Comparison of ENCODE assay signal across 9 mouse cellular contexts in genomic region chr17:86801213-86801815, GRCm38 (mm10). TPM values are rescaled to one million over a fixed set of nuclear protein-coding genes. Genes with fewer than 3 reads are reported as not detected.
DNase-seq lines count a peak whose midpoint lies in the region; TF ChIP-seq lines count a peak whose summit lies in the region.
"Had no signal": no experiment of that assay in that cellular context is flagged by ENCODE, and none has a peak within 500 bp of the region (broad histone marks: within the 10 kb centered on the region; RNA-seq: fewer than 3 reads in every experiment).

No protein-coding gene starts in this region.

- peak overlapping the region; percentile 37 for H3K4me3 ChIP-seq in E14TG2a.4 (replicated peaks; ENCODE audit: low read length)
- H3K4me3 ChIP-seq in olfactory bulb, adult 2 months (ENCODE audit: insufficient read depth, low read depth, low read length), result no peak overlapping the region
- H3K4me3 ChIP-seq: megakaryocyte, embryonic 14.5 days had no signal

- TF ChIP-seq POLR2A in olfactory bulb, adult 2 months (IDR thresholded peaks at IDR 0.05; ENCODE audit: insufficient read depth, low read depth, low read length), result no peak

- DNase-seq in cerebellum, postnatal 14 days, result peak; percentile 31 to 40
- no peak for DNase-seq in cerebellum, adult 11-12 months
- DNase-seq in heart, adult 9 months (ENCODE audit: low spot score in 2 of 2), result peak; percentile 54 to 65
- peak; percentile 72 for DNase-seq in kidney, adult 9 months
- DNase-seq in spleen, postnatal 36 days (ENCODE audit: low spot score in 2 of 2), result no peak
- no peak for DNase-seq in frontal cortex, postnatal 14 days (ENCODE audit: low spot score in 2 of 2)

- peak overlapping the region; percentile 3; the same call in 1 of the 2 replicates for H3K27ac ChIP-seq in olfactory bulb, adult 2 months (ENCODE audit: insufficient read depth, low read depth, low read length)

- TF ChIP-seq CTCF in E14TG2a.4 (conservative IDR thresholded peaks at IDR 0.05; ENCODE audit: low read length), result no peak
- TF ChIP-seq CTCF in olfactory bulb, adult 2 months (IDR thresholded peaks at IDR 0.05; ENCODE audit: insufficient read depth, low read depth, low read length), result no peak

- H3K36me3 ChIP-seq in E14TG2a.4 (ENCODE audit: insufficient read depth, low read length), result peaks cover 61% of the 10 kb centered on the region

- 74% methylated on average over 11 of the region's 11 CpGs for WGBS in olfactory bulb, adult 2 months

- H3K4me1 ChIP-seq in E14TG2a.4 (replicated peaks; ENCODE audit: low read depth, low read length), result peaks cover 61% of the 10 kb centered on the region
- peaks cover 18% of the 10 kb centered on the region for H3K4me1 ChIP-seq in olfactory bulb, adult 2 months (ENCODE audit: control insufficient read depth, insufficient read depth, low read length)

- H3K9me3 ChIP-seq in E14TG2a.4 (ENCODE audit: low read length), result no peaks in the 10 kb centered on the region
- H3K9me3 ChIP-seq: megakaryocyte, embryonic 14.5 days had no signal

- no peaks in the 10 kb centered on the region for H3K27me3 ChIP-seq in E14TG2a.4 (ENCODE audit: insufficient read depth, low read length)

RNA-seq across cellular contexts. Expression of gene Epas1, which starts 47.8 kb away (rescaled TPM):
- polyA plus RNA-seq in olfactory bulb, adult 2 months (2012; ENCODE audit: insufficient read depth, insufficient read length, low replicate concordance, missing spikeins), result not detected in 2 replicates

Comparison
In these comparisons a context has a peak if more than half of its experiments do, and no peak if none do; other contexts are left out.
1. DNase-seq: peak in cerebellum, postnatal 14 days (2 of 2), heart, adult 9 months (2 of 2) and kidney, adult 9 months (single experiment); none in cerebellum, adult 11-12 months (single experiment), spleen, postnatal 36 days (0 of 2) and frontal cortex, postnatal 14 days (0 of 2).